Mouse (Mus musculus) liver, embryonic 16.5 days (tissue): ENCODE results near the gene Zfp423. TPM values are rescaled to one million over a fixed set of nuclear protein-coding genes. Genes with fewer than 3 reads are reported as not detected.
A peak's percentile ranks its signal among the peaks of the same experiment; 100 is the strongest.

Experiments used
- ATAC-seq: fragments of 200-750 bp; cut with Nextera tagmentation; 2 replicates; pipeline ENCODE4 v1.8.0; 2017; ENCODE audit warnings: low read depth, mild to moderate bottlenecking, moderate number of reproducible peaks, moderate library complexity
- H3K27ac ChIP-seq: fragments of 300-500 bp; sonication (generic); 2 replicates; pipeline ENCODE4 v1.5.1; 2014; ENCODE audit warnings: mild to moderate bottlenecking, low read length
- H3K27me3 ChIP-seq: fragments of 300-500 bp; sonication (generic); 2 replicates; pipeline ENCODE4 v1.6.1; 2014; ENCODE audit warnings: low read depth, low read length, mixed read lengths; ENCODE audit not compliant: control insufficient read depth, insufficient read depth
- H3K36me3 ChIP-seq: fragments of 300-500 bp; sonication (generic); 2 replicates; pipeline ENCODE4 v1.6.1; 2014; ENCODE audit warnings: mild to moderate bottlenecking; ENCODE audit not compliant: control insufficient read depth, insufficient read depth
- H3K4me1 ChIP-seq: fragments of 300-500 bp; sonication (generic); 2 replicates; pipeline ENCODE4 v1.6.1; 2014; ENCODE audit warnings: low read depth, low read length, mixed read lengths; ENCODE audit not compliant: control insufficient read depth
- H3K4me2 ChIP-seq: fragments of 300-500 bp; sonication (generic); 2 replicates; pipeline ENCODE4 v1.6.1; 2014; ENCODE audit warnings: low read depth, low read length, mixed read lengths
- H3K4me3 ChIP-seq: fragments of 300-500 bp; sonication (generic); 2 replicates; pipeline ENCODE4 v1.5.1; 2014; ENCODE audit warnings: low read depth, mild to moderate bottlenecking, low read length
- H3K9ac ChIP-seq: fragments of 300-500 bp; sonication (generic); 2 replicates; pipeline ENCODE4 v1.6.1; 2014; ENCODE audit warnings: low read depth, low read length
- H3K9me3 ChIP-seq: fragments of 300-500 bp; sonication (generic); replicated peaks from 2 replicates; pipeline ENCODE4 v1.6.1; 2016; ENCODE audit warnings: low read length; ENCODE audit not compliant: control insufficient read depth
- WGBS: fragments of 180-500 bp; shearing (Covaris S2); extraction: QIAGEN DNeasy Blood & Tissue Kit; methylation state at CpG from one replicate; pipeline ENCODE4 v1.1.7; 2014; ENCODE audit not compliant: insufficient replicate concordance; 5-methylcytosine and 5-hydroxymethylcytosine counted together
- polyA plus RNA-seq: library from polyadenylated mRNA; unstranded; fragments of >200 nt; fragmentation: Nextera tagmentation; extraction: Ambion mirVana; gene quantifications from 2 replicates; pipeline ENCODE4 v1.2.1, GENCODE M21; 2015

The Zfp423 gene
- polyA plus RNA-seq, 1 experiment from 2014 or later, result 0.46 TPM

GRCm38 (mm10) chr8:87957871-87958450 lies 1.4 kb downstream of the Zfp423 start:
- H3K27me3 ChIP-seq, result peaks cover 71% of the 10 kb centered on the region
- no peak overlapping the region for H3K9ac ChIP-seq
- H3K9me3 ChIP-seq, result no peaks in the 10 kb centered on the region
- WGBS, result 2% methylated on average over 20 of the region's 20 CpGs
- H3K27ac ChIP-seq, result no peak overlapping the region
- ATAC-seq, result peak; percentile 41; the same call in 1 of the 2 replicates
- peak overlapping the region; percentile 58 for H3K4me3 ChIP-seq
- H3K36me3 ChIP-seq, result no peaks in the 10 kb centered on the region
- peak overlapping the region; percentile 77 for H3K4me2 ChIP-seq
- no peaks in the 10 kb centered on the region; the same call in none of the 2 replicates for H3K4me1 ChIP-seq

- H3K4me2 ChIP-seq, result no peak overlapping the region
- H3K9ac ChIP-seq, result no peak overlapping the region
- H3K4me1 ChIP-seq, result no peaks in the 10 kb centered on the region; the same call in none of the 2 replicates
- H3K27me3 ChIP-seq, result peaks cover 51% of the 10 kb centered on the region
- no peak for ATAC-seq
- H3K4me3 ChIP-seq, result no peak overlapping the region
- H3K27ac ChIP-seq, result no peak overlapping the region
- no peaks in the 10 kb centered on the region for H3K36me3 ChIP-seq
- no peaks in the 10 kb centered on the region for H3K9me3 ChIP-seq
- 47% methylated on average over 5 of the region's 5 CpGs for WGBS
Observed at GRCm38 (mm10) chr8:87956001-87956400, 3.4 kb downstream of the Zfp423 start.

GRCm38 (mm10) chr8:87953473-87953872 lies 5.9 kb downstream of the Zfp423 start:
- H3K9ac ChIP-seq, result no peak overlapping the region
- no peak overlapping the region for H3K4me3 ChIP-seq
- no peak for ATAC-seq
- no peak overlapping the region for H3K27ac ChIP-seq
- peaks cover 26% of the 10 kb centered on the region for H3K27me3 ChIP-seq
- H3K36me3 ChIP-seq, result no peaks in the 10 kb centered on the region
- H3K4me1 ChIP-seq, result no peaks in the 10 kb centered on the region
- no peak overlapping the region for H3K4me2 ChIP-seq
- 56% methylated on average over 5 of the region's 5 CpGs for WGBS
- H3K9me3 ChIP-seq, result no peaks in the 10 kb centered on the region

GRCm38 (mm10) chr8:87952298-87952697 lies 7.1 kb downstream of the Zfp423 start:
- H3K4me2 ChIP-seq, result no peak overlapping the region
- no peaks in the 10 kb centered on the region for H3K4me1 ChIP-seq
- H3K9me3 ChIP-seq, result no peaks in the 10 kb centered on the region
- no peak for ATAC-seq
- 63% methylated on average over 6 of the region's 6 CpGs for WGBS
- H3K36me3 ChIP-seq, result no peaks in the 10 kb centered on the region
- no peak overlapping the region for H3K27ac ChIP-seq
- no peak overlapping the region for H3K9ac ChIP-seq
- H3K27me3 ChIP-seq, result peaks cover 14% of the 10 kb centered on the region
- no peak overlapping the region for H3K4me3 ChIP-seq

GRCm38 (mm10) chr8:87944225-87944934 lies 15.0 kb downstream of the Zfp423 start:
- no peak overlapping the region for H3K9ac ChIP-seq
- no peak overlapping the region for H3K4me3 ChIP-seq
- ATAC-seq, result no peak
- H3K4me2 ChIP-seq, result no peak overlapping the region
- H3K4me1 ChIP-seq, result no peaks in the 10 kb centered on the region
- WGBS, result 47% methylated on average over 5 of the region's 5 CpGs
- H3K9me3 ChIP-seq, result no peaks in the 10 kb centered on the region
- H3K27me3 ChIP-seq, result peaks cover 7% of the 10 kb centered on the region
- no peaks in the 10 kb centered on the region for H3K36me3 ChIP-seq
- no peak overlapping the region for H3K27ac ChIP-seq

- 2% methylated on average over 42 of the region's 42 CpGs for WGBS
- H3K36me3 ChIP-seq, result no peaks in the 10 kb centered on the region
- no peak overlapping the region for H3K27ac ChIP-seq
- H3K27me3 ChIP-seq, result peaks cover 7% of the 10 kb centered on the region
- H3K9me3 ChIP-seq, result no peaks in the 10 kb centered on the region
- no peak overlapping the region for H3K9ac ChIP-seq
- no peak for ATAC-seq
- peak overlapping the region; percentile 61 for H3K4me2 ChIP-seq
- no peaks in the 10 kb centered on the region for H3K4me1 ChIP-seq
- H3K4me3 ChIP-seq, result peak overlapping the region; percentile 43
Observed at GRCm38 (mm10) chr8:87943651-87944091, 15.7 kb downstream of the Zfp423 start.

GRCm38 (mm10) chr8:87940646-87941045 lies 18.7 kb downstream of the Zfp423 start:
- ATAC-seq, result no peak
- no peaks in the 10 kb centered on the region for H3K36me3 ChIP-seq
- no peak overlapping the region for H3K4me2 ChIP-seq
- 43% methylated on average over 6 of the region's 6 CpGs for WGBS
- H3K27ac ChIP-seq, result no peak overlapping the region
- H3K4me1 ChIP-seq, result no peaks in the 10 kb centered on the region
- no peak overlapping the region for H3K4me3 ChIP-seq
- no peak overlapping the region for H3K9ac ChIP-seq
- peaks cover 11% of the 10 kb centered on the region for H3K27me3 ChIP-seq
- no peaks in the 10 kb centered on the region for H3K9me3 ChIP-seq

GRCm38 (mm10) chr8:87939308-87939936 lies 20.0 kb downstream of the Zfp423 start:
- H3K9ac ChIP-seq, result no peak overlapping the region
- no peaks in the 10 kb centered on the region for H3K36me3 ChIP-seq
- no peak for ATAC-seq
- H3K27me3 ChIP-seq, result peaks cover 11% of the 10 kb centered on the region
- H3K4me2 ChIP-seq, result no peak overlapping the region
- H3K4me3 ChIP-seq, result no peak overlapping the region
- 20% methylated on average over 8 of the region's 8 CpGs for WGBS
- H3K9me3 ChIP-seq, result no peaks in the 10 kb centered on the region
- no peak overlapping the region for H3K27ac ChIP-seq
- no peaks in the 10 kb centered on the region for H3K4me1 ChIP-seq
